Mouse (Mus musculus) cerebellum, postnatal 25 days (tissue): ENCODE data around the gene Vsir.

Experiments
- DNase-seq, 2 experiments: peaks; one replicate each; pipeline ENCODE4 v3.0.0; 2021; ENCODE audit warnings: mixed read lengths in 2 of 2

The Vsir gene

DNA sequence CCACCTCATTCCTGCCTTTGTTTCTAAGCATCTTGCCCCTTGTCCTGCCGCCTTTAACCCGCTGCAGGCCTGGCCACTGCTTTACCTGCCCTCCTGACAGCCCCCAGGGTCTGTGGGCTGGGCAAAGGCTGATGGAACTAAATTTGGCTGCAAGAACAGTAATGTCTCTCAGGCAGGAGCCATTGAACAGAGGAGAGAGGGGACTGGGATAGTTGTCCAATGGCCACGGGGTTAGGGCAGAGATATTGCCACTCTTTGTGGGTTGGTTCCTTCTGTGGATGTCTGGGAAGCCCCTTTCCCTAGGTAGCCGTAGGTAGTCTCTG lies 7.3 kb downstream of the Vsir start:
- no peak for DNase-seq

DNA sequence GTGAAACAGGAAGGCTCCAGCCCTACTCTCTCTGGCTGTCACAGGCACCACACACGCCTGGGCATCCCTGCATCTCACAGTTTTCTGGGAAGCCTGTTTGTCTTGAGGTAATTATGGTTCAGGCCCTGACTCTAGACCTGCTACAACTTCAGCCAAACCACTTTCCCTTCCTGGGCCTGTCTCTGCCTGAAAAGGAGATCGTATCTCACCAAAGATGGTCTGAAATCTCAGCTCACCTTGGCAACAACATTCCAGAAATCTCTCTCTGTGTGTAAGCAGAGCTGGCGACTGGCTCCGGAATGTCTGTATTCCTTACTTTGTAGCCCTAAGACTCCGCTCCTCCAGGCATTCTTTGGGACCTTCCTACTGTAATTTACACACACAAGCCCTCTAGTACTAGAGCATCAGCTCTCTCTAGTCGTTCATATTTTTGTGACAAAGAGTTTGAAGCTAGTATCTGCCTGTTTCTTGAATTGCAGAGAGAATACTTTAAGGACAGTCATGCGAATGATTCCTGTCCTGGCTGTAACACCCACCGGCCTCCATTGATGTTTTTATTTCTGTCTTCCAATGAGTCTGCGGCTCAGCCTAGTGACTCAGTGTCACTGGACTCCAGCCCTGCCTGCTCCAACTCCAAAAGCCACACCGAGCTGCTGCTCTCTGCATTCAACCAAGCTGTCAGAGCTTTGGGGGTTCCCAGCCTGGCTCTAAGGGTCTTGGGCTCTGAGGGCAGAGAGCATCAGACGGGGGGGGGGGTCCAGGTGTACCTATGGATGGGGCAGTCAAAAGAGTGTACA lies 8.4 kb downstream of the Vsir start:
- DNase-seq, result no peak

DNA sequence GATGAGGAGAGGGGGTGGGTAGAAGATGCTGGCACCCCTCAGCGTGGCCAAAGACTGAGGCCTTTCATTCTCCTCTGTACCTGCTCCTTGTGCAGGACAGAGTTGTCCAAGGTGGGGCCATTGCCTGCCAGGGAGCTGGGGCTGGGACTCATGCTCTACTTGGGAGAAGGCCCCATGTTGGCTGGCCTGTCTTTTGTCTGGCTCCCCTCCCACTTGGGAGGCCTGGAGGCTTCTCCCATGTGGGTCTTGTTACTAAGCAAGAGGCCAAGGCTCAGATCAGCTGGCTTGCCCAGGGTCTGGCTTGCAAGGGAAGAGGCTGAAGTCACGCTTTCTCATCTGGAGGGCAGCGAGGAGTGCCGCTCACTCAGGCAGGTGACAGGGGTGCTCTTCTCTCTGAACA lies 10.8 kb downstream of the Vsir start:
- DNase-seq, result no peak

DNA sequence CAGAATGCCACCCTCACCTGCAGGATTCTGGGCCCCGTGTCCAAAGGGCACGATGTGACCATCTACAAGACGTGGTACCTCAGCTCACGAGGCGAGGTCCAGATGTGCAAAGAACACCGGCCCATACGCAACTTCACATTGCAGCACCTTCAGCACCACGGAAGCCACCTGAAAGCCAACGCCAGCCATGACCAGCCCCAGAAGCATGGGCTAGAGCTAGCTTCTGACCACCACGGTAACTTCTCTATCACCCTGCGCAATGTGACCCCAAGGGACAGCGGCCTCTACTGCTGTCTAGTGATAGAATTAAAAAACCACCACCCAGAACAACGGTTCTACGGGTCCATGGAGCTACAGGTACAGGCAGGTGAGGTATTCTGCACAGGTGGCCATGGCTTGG lies 11.2 kb downstream of the Vsir start:
- DNase-seq, result no peak

DNA sequence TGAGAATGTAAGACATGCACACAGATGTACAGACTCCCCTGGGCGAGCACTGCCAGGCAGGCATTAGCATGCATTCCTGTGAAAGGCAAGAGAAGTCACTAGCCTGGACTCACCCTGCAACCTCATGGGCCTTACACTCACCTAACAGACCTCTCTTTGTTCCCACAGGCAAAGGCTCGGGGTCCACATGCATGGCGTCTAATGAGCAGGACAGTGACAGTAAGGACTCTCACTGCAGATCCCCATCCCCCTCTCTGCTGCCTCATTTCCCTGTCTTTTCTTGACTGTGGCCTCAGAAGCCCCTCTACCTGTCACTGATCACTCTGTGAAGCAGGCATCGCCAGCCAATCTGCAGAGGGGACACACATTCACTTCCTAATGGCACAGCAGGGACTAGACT lies 12.1 kb downstream of the Vsir start:
- DNase-seq, result no peak

DNA sequence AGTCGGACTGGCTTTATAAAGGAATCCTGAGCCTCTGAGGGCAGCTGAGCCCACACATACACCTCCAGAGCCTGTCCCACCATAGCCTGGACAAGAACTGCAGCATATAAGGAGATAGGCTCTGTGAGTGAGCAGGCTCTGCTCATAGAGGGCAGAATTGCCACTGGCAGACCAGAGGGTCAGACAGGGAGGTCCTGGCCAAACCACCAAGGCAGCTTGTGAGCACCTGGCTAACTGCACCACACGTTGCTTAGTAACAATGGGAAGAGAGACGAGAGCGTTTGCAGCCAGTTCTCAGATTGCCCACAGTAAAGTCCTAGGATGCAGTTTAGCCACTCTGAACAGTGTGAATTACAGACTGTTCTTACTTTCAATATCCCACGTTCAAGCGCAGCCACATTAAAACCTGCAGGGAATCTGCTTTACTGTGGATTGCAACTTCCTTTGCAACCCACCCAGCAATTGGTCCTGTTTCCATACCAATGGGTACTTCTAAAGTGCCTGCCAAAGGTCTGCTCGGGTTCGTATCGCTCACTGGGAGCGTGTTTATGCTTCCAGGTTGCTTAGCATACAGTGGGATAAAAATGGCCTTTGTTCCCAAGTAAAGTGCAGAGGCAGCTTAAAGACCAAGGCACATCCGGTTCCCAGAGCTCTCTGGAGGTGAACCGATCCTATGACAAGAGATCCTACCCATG lies 15.1 kb downstream of the Vsir start:
- no peak for DNase-seq

DNA sequence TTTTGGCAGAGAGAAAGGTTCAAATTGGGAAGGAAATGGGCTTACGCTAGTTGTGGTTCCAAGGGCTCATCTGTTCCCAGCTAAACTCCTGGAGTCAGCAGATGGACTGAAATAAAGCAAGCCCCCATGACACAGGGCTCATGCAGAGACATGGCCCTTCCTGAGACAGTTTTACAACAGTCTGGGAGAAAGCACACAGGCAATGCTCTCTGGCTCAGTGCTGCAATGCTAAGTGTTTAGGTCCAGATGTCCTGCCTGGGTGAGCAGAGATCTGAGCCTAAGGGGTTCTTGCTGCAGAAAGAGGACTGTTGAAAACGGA lies 15.6 kb downstream of the Vsir start:
- DNase-seq, result no peak

DNA sequence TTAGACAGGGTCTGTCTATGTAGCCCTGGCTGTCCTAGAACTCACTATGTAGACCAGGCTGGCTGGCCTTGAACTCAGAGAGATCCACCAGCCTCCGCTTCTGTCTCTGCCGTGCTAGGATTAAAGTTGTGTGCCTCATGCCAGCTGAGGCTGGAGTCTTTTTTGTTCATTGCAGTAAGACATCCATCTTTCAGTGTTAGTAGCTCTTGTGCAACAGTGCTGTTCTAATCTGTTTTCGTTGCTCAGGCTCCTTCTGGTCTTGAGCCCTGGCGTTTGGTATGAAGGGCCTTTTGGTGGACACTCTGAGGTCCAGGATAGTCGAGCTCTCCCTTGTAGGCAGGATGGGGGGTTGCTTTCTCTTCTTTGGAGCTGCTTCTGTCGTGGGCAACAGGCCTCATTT lies 16.8 kb downstream of the Vsir start:
- no peak for DNase-seq

DNA sequence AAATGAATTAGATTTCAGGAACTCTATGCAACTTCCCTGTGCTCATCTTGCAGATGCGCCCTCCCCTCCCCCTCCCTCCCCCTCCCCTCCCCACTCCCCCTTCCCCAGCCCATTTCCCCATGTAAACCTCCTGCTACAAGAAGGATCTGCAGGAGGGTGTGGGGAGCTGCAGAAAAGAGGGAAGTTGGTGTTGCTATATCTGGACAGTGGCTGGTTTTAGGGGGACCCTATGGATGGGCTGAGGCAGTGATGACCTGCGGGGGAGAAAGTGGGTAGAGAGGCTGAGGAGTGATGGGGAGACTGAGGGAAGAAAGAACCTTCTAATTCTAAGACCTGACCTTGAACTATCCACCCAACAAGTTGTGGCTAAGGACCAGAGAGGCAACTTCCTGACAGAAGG lies 20.5 kb downstream of the Vsir start:
- DNase-seq, result no peak

DNA sequence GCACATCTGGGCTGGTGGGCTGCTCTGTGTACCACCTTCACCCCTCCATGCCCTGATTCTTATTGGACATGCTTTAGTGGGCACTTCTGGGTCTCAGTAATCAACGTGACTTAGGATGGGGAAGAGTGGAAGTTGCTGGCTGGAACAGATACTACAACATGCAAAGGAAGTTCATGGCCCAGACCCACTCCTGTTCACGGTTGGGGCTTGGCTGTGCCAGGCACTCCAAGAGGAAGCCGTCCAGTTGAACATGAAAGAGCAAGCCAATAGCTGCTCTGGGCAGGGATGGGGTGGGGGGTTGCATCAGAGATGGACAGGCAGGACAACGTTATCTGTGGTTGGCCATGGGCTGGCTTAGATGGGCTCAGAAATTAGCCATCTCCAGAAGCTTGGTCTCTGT lies 21.3 kb downstream of the Vsir start:
- DNase-seq, result no peak

DNA sequence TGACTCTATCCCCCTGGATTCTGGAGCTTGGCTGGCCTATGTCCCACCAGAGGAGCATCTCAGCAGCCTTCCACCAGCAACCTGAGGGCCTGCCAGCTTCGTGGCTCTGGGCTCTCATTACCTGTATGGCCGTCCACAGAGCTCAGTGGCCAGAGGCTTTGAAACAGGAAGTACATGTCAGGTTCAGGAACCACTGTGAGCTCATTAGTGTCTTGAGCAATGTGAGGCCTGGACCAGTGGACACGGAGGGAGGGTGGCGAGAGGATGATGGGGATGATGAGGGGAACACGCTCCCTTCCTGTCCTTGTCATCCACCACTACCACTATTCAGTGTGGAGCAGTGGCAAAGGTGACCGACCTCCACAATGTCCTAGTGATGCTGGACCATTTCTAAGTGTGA lies 22.8 kb downstream of the Vsir start:
- DNase-seq, result no peak

DNA sequence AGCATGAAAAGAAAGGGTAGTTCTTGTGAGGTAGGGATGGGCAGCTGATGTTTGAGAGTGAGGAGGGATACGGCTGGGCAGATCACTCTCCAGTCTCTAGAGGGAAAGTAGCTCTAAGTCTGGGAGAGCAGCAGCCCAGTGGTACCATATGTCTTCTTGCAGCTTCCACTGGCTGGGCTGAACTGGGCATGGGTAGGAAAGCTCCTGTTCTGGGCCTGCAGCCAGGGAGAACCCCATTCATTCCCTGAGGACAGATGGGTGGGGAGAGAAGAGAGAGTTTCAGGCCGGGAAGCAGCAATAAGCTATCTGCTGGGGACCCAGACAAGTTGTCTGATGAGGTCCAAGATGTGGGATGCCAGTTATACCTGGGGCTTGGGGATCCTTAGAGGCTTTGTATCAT lies 23.4 kb downstream of the Vsir start:
- DNase-seq, result peak; percentile 60 to 71

DNA sequence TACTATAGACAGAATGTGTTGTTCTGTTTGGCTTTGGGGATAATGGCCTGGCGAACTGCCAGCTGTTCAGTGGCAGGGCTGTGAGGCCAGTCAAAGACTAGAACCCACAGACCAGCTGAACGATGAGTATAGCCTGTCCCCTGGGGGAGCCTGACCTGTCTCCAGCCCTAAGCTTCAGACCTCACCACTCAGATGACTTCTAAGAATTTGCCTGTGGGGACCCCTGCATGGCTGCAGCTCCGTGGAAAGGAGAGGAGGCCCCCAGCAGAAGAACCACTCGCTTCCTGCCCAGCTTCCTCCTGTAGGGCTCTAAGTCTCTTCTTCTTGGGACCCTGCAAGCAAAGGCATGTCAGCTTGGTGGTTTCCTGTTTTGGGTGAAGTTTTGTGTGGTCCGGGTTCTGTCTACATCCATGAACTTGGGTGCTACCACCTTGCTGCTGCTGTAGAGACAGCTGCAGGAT lies 24.0 kb downstream of the Vsir start:
- peak in 1 of 2 experiments; percentile 46 for DNase-seq

DNA sequence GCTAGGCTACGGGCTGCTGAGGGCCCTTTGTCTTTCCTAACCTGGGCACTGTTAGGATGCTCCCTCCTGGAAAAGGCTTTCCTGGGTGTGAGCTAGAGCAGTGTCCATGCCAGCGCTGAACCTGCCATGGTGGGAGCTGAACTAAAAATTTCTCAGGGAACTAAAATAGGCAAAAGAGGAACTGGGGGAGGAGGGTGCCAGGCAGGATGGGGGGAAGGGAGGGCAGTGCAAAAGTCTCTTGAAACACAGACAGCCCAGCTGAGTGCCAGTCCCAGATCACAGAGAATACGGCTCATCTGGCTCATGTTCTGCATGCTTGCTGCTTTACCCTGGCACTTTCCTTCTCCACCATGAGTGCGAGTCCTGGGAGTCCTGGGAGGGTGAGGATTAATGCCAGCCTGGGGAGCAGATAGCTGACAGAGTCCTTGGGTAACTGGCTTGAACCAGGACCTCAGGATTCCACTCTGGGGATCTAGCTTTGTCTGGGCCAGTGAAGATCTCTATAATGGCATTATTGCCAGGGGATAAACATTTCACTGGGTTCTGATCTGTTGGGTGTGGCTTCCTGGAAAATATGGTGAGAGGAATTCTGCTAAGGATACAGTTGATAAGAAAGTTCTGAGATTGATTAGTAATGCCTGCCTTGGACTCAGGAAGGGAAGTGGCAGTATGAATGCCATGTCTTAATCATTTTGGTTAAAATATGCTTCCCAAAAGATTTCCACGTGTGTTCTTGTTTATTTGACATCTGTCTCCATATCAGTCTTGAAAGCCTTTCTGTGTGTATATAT lies 25.1 kb downstream of the Vsir start:
- DNase-seq, result no peak

DNA sequence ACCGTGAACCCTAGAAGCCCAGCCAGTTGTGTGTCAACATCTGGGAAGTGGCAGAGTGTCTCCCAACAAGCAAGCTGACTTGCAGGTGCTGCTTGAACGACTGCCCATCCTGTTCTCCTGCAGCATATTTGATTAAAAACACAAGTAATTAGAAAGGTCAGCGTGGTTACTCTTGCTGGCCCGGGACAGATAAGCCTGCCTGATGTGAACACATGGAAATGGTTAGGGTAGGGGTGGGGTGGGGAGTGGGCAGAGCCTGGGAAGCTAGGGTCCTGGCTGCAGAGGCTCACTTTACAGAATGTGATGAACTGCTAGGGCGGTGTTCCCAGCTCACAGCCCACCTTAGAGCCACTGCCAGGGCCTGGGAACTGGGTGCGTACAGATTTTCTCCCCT lies 26.9 kb downstream of the Vsir start:
- no peak for DNase-seq

DNA sequence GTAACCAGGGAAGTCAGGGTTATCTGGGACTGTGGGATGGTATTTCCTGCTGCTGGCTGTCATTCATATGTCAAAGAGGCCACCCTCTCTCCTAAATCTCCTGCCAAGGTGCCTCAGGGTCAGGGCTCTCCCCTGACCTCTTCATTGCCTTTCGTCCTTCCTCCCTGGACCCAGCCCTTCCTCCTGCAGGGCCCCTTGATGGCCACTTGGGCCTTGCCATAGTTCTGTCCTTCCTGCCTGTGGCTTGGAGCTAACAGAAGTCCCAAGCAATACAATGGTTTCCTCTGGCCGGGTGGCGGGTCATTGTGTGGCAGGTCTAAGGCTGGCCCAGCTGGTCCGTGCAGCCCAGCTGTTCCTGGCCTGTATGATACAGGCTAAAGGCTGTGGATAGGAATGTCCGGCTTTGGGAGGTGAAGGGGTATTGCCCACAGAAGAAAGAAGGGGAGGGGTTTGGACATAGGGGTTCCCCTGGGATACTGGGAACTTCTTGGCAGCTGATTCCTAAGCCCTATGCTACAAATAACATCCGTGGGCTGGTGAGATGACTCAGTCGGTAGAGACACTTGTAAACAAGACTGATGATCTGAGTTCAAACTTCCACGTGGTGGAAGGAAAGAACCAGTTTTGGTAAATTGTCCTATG lies 27.4 kb downstream of the Vsir start:
- no peak for DNase-seq

DNA sequence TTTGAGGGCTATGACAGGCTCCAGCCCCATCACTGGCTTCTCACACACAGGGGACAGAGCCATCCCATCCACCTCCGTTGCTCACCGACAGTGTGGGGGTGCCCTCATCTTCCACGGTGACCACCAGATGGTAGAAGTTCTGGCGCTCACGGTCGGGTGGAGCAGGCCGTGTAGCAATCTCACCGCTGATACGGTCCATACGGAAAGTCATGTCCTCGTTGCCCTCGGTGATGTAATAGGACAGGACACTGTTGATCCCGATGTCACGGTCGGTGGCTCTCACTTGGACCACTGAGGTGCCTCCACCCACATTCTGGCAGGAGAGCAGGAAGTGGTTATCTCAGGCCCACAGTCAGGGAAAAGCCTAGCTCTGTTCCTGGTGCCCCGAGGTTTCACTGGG lies 30.1 kb downstream of the Vsir start:
- DNase-seq, result no peak

DNA sequence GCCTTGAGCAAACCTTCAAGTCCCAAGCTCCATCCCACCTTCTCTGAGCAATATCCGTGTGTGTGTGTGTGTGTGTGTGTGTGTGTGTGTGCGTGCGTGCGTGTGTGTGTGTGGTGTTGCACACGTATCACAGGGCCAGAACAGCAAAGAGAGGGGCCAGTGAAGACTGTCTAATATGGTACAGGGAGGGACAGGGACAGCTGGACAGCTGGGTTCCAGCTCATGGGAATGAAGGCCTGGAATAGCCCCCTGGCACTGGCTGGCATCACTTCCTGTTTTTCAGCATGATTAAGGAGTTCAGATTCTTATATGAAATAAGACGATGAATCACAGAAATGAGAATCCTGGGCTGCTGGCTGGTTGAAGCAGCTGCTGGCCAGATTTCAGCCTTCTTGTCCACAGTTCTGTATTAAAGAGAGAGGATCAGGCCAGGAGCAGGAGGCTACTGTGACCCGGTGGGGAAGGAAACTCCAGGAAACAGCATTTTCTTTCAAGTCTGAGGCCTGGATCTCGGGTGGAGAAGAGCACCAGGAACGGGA lies 32.8 kb downstream of the Vsir start:
- DNase-seq, result no peak

DNA sequence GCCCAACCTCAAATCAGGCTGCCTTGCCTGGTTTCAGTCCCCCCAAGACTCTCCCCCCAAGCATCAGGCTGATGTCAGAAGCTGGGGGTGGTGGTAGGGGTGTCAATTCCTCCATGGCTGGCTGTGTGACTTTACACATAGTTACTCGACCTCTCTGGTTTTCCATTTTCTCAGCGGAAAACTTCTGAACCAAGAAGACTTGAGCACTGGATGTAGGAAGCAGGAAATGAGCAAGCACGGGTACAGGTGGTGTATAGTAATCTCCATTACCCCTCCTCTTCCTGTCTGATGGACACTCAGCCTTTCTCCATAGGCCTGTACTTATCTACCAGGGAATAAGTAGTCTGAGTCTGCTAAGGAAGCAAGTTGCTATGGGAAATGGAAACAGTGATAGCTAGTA lies 33.6 kb downstream of the Vsir start:
- DNase-seq, result no peak

DNA sequence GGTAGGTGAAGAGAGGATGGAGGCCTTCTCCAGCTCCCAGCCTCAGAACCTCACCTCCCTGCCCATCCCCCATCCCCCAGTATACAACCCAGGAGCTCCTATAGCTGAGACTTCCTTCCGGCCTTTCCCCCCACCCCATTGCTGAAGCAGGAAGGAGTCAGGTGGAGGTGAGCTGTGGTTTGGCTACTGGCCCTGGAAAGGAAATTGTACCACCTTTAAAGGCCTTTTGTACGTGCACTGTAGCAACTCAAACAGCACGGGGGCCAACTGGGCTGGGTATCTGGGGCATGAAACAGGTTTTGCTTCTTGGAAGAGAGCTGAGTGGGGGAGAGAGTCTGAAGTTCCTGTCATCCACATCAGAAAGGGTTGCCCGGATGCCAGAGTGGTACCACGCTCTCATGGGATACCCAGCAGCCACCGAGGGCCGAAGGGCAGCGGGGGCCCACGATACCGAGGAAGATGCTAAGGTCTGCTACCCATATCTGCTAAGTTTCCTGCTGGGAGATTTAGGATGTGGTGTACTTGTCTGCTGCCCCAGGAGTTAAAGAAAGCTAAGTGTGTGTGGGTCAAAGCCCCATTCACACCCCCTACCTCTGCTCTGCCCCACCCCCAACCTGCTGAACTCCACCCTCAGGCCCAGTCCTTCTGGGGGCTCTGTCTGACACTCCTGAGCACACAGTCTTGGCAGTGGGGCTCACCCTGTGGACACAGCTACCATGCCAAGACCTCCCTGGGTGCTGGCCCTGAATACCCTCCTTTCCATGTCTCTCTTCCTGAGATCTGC lies 34.7 kb downstream of the Vsir start:
- no peak for DNase-seq

DNA sequence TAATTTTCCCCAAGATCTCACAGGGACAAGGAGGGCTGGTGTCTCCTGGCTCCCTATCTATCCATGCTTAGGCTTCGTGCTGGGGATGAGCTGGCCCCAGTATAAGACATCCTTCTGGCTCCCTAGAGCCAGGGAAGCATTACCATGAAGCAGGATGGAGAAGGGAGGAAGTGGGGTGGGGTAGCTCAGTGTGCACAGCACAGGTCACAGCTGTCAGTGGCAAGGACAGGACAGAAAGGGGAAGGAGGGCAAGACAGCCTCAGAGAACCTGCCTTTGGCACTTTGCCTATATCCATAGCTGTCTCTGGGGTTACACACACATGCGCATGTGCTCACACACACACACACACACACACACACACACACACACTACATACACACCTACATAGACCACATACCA lies 41.7 kb downstream of the Vsir start:
- no peak for DNase-seq

DNA sequence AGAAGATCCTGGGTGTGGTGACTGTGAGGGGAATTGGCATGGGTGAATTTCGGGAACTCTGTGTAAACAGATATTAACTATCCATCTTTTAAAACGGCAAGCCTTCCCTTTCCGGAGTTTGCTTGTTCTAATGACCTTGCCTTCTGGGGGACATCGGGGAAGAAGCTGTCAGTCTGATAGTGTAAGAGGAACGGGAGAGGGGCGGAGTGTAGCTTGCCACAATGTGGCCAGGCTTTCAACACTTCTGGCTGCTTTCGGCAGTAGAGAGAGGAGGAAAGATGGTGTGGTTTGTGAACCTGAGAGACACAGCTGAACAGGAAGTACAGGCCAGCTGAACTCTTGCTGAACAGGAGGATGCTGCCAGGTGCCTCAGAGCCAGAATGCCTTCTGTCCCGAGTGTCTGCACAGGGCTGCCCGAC lies 42.8 kb downstream of the Vsir start:
- no peak for DNase-seq
